Mouse (Mus musculus) retina, postnatal 1 day (tissue): ENCODE results near the gene Spata21.

ENCODE experiments used
- DNase-seq: peaks from one replicate; pipeline ENCODE4 v3.0.0-alpha.2; 2012

Spata21 gene

GRCm38 (mm10) chr4:141076761-141077506, 11.2 kb upstream of the Spata21 start:
- no peak for DNase-seq

GRCm38 (mm10) chr4:141077681-141078509, 10.2 kb upstream of the Spata21 start, which contains the start of gene Necap2:
Gene Necap2, minus strand, starts transcription at chr4:141078357.
- peak; percentile 97 for DNase-seq

GRCm38 (mm10) chr4:141078510-141079137, 9.5 kb upstream of the Spata21 start:
- no peak for DNase-seq

GRCm38 (mm10) chr4:141086862-141087261, 1.3 kb upstream of the Spata21 start:
- no peak for DNase-seq

GRCm38 (mm10) chr4:141088714-141089113, 581 bp downstream of the Spata21 start:
- no peak for DNase-seq

- DNase-seq, result no peak
Observed at GRCm38 (mm10) chr4:141095016-141095415, 6.9 kb downstream of the Spata21 start.

GRCm38 (mm10) chr4:141096710-141097109, 8.6 kb downstream of the Spata21 start:
- DNase-seq, result peak; percentile 53

GRCm38 (mm10) chr4:141098935-141099334, 10.8 kb downstream of the Spata21 start:
- DNase-seq, result no peak

GRCm38 (mm10) chr4:141099956-141100355, 11.8 kb downstream of the Spata21 start:
- DNase-seq, result no peak

- DNase-seq, result no peak
Observed at GRCm38 (mm10) chr4:141101291-141101690, 13.2 kb downstream of the Spata21 start.

- DNase-seq, result peak; percentile 60
Observed at GRCm38 (mm10) chr4:141101855-141102254, 13.7 kb downstream of the Spata21 start.

GRCm38 (mm10) chr4:141106526-141107183, 18.5 kb downstream of the Spata21 start:
- DNase-seq, result no peak

GRCm38 (mm10) chr4:141108196-141108732, 20.1 kb downstream of the Spata21 start:
- DNase-seq, result no peak

GRCm38 (mm10) chr4:141113831-141114230, 25.7 kb downstream of the Spata21 start:
- DNase-seq, result no peak

GRCm38 (mm10) chr4:141114521-141114981, 26.4 kb downstream of the Spata21 start:
- DNase-seq, result no peak

- no peak for DNase-seq
Observed at GRCm38 (mm10) chr4:141115398-141115797, 27.3 kb downstream of the Spata21 start.

- no peak for DNase-seq
Observed at GRCm38 (mm10) chr4:141118691-141119090, 30.6 kb downstream of the Spata21 start.

- DNase-seq, result peak; percentile 79
Observed at GRCm38 (mm10) chr4:141120700-141121099, 32.6 kb downstream of the Spata21 start.

- no peak for DNase-seq
Observed at GRCm38 (mm10) chr4:141122663-141123062, 34.5 kb downstream of the Spata21 start.

GRCm38 (mm10) chr4:141123065-141123464, 34.9 kb downstream of the Spata21 start:
- no peak for DNase-seq

GRCm38 (mm10) chr4:141129190-141129710, 41.1 kb downstream of the Spata21 start:
- DNase-seq, result no peak

GRCm38 (mm10) chr4:141130704-141131342, 42.7 kb downstream of the Spata21 start:
- no peak for DNase-seq
